Mouse (Mus musculus): ENCODE results near the gene Tgfb2. TPM values are rescaled to one million over a fixed set of nuclear protein-coding genes. Genes with fewer than 3 reads are reported as not detected.

Gene Tgfb2
- polyA plus RNA-seq, 1 experiment from 2014 or later, result 34.4 TPM

Other genes with a start within 250 kb of the Tgfb2 start
- 29.8 and 40.3 TPM in 2 replicates for gene Rrp15, start 43.4 kb upstream of the Tgfb2 start, polyA plus RNA-seq (2015; fragmentation: Nextera tagmentation; extraction: Ambion mirVana)